ENCODE assay signal across 19 mouse cellular contexts in genomic region chr8:102725496-102725895, GRCm38 (mm10). TPM values are rescaled to one million over a fixed set of nuclear protein-coding genes. Genes with fewer than 3 reads are reported as not detected.
DNase-seq lines count a peak whose midpoint lies in the region; ATAC-seq and TF ChIP-seq lines count a peak whose summit lies in the region.
"Had no signal": no experiment of that assay in that cellular context is flagged by ENCODE, and none has a peak within 500 bp of the region (broad histone marks: within the 10 kb centered on the region; RNA-seq: fewer than 3 reads in every experiment).

No protein-coding gene starts in this region.

- no peak overlapping the region; the same call in 1 of the 2 replicates for H3K27ac ChIP-seq in hindbrain, postnatal 0 days
- H3K27ac ChIP-seq in hindbrain, embryonic 10.5 days = no peak overlapping the region
- peak overlapping the region; percentile 63 for H3K27ac ChIP-seq in forebrain, embryonic 13.5 days
- H3K27ac ChIP-seq: embryonic facial prominence, embryonic 13.5 days; hindbrain, embryonic 13.5 days; limb, embryonic 13.5 days; liver, embryonic 14.5 days had no signal

- no peak overlapping the region for H3K9ac ChIP-seq in hindbrain, postnatal 0 days (replicated peaks; ENCODE audit: low read length)
- H3K9ac ChIP-seq in forebrain, embryonic 13.5 days = no peak overlapping the region
- H3K9ac ChIP-seq: embryonic facial prominence, embryonic 13.5 days; hindbrain, embryonic 13.5 days; limb, embryonic 13.5 days; liver, embryonic 14.5 days had no signal

- WGBS in hindbrain, postnatal 0 days = 37% methylated on average over 3 of the region's 3 CpGs
- 76% methylated on average over 3 of the region's 3 CpGs for WGBS in hindbrain, embryonic 10.5 days
- 59% methylated on average over 3 of the region's 3 CpGs for WGBS in forebrain, embryonic 13.5 days

- H3K27me3 ChIP-seq in hindbrain, postnatal 0 days (ENCODE audit: insufficient read depth, low read length) = no peaks in the 10 kb centered on the region
- peaks cover 37% of the 10 kb centered on the region for H3K27me3 ChIP-seq in hindbrain, embryonic 10.5 days (ENCODE audit: insufficient read depth, poor library complexity, severe bottlenecking)
- no peaks in the 10 kb centered on the region for H3K27me3 ChIP-seq in forebrain, embryonic 13.5 days
- H3K27me3 ChIP-seq: embryonic facial prominence, embryonic 13.5 days; hindbrain, embryonic 13.5 days; limb, embryonic 13.5 days had no signal

- no peaks in the 10 kb centered on the region for H3K4me1 ChIP-seq in hindbrain, postnatal 0 days (ENCODE audit: insufficient read depth, low read length)
- H3K4me1 ChIP-seq in hindbrain, embryonic 10.5 days (replicated peaks) = peaks cover 35% of the 10 kb centered on the region
- H3K4me1 ChIP-seq in forebrain, embryonic 13.5 days = peaks cover 18% of the 10 kb centered on the region
- H3K4me1 ChIP-seq: limb, embryonic 13.5 days had no signal

- intact Hi-C loops in heart, postnatal 25 days (cut with DNase I) = no loop called here

- no peak overlapping the region for H3K4me2 ChIP-seq in hindbrain, postnatal 0 days (ENCODE audit: low read depth, low read length)
- H3K4me2 ChIP-seq in forebrain, embryonic 13.5 days = no peak overlapping the region
- H3K4me2 ChIP-seq: embryonic facial prominence, embryonic 13.5 days; limb, embryonic 13.5 days had no signal

- peak; percentile 66; the same call in 1 of the 2 replicates for ATAC-seq in hindbrain, postnatal 0 days
- ATAC-seq in forebrain, embryonic 13.5 days = peak; percentile 81
- ATAC-seq: activated CD4-positive, CD25-positive, alpha-beta regulatory T cell, adult 4 months had no signal

- DNase-seq in hindbrain, postnatal 0 days (ENCODE audit: low spot score) = peak; percentile 54
- no peak for DNase-seq in hindbrain, embryonic 10.5 days (ENCODE audit: low spot score)
- peak; percentile 63 for DNase-seq in brain, adult 2 months (ENCODE audit: low read depth, low spot score)
- DNase-seq in layer of hippocampus, adult 9-10 months (ENCODE audit: low spot score) = peak; percentile 37
- DNase-seq in heart, postnatal 25 days (ENCODE audit: low spot score) = no peak
- DNase-seq in spleen, postnatal 4 days (ENCODE audit: low spot score in 2 of 2) = no peak
- DNase-seq: adrenal gland, postnatal 25 days; cerebellum, adult 9-10 months; gastrocnemius, postnatal 14 days; kidney, adult 11 months; kidney, postnatal 10 days; midbrain, embryonic 14.5 days; thymus, adult 2 months had no signal

- no peaks in the 10 kb centered on the region for H3K9me3 ChIP-seq in hindbrain, postnatal 0 days (ENCODE audit: low read length)
- no peaks in the 10 kb centered on the region for H3K9me3 ChIP-seq in hindbrain, embryonic 10.5 days
- no peaks in the 10 kb centered on the region for H3K9me3 ChIP-seq in forebrain, embryonic 13.5 days (replicated peaks)
- H3K9me3 ChIP-seq: embryonic facial prominence, embryonic 13.5 days; hindbrain, embryonic 13.5 days; limb, embryonic 13.5 days had no signal

- H3K4me3 ChIP-seq in hindbrain, postnatal 0 days (ENCODE audit: low read length) = no peak overlapping the region
- no peak overlapping the region for H3K4me3 ChIP-seq in hindbrain, embryonic 10.5 days
- no peak overlapping the region for H3K4me3 ChIP-seq in forebrain, embryonic 13.5 days
- H3K4me3 ChIP-seq: embryonic facial prominence, embryonic 13.5 days; hindbrain, embryonic 13.5 days; limb, embryonic 13.5 days had no signal

- no peak for TF ChIP-seq CTCF in hindbrain, postnatal 0 days (IDR thresholded peaks at IDR 0.05; ENCODE audit: low read depth)

- H3K36me3 ChIP-seq in hindbrain, postnatal 0 days (ENCODE audit: insufficient read depth, low read length) = no peaks in the 10 kb centered on the region
- H3K36me3 ChIP-seq in hindbrain, embryonic 10.5 days = no peaks in the 10 kb centered on the region
- no peaks in the 10 kb centered on the region for H3K36me3 ChIP-seq in forebrain, embryonic 13.5 days (ENCODE audit: poor library complexity, severe bottlenecking)
- H3K36me3 ChIP-seq: hindbrain, embryonic 13.5 days had no signal

RNA-seq across cellular contexts. Expression of gene Cdh11, which starts 59.9 kb away (rescaled TPM):
- 54.1 and 55.7 TPM in 2 replicates for total RNA-seq in hindbrain, postnatal 0 days (2014; rRNA removed)
- polyA plus RNA-seq in hindbrain, postnatal 0 days (2015; fragmentation: Nextera tagmentation; extraction: Ambion mirVana) = 28.2 and 30.5 TPM in 2 replicates
- 67.4 and 68.2 TPM in 2 replicates for polyA plus RNA-seq in hindbrain, embryonic 10.5 days (2016; fragmentation: Nextera tagmentation; extraction: Ambion mirVana)
- 23.7 and 24.1 TPM in 2 replicates for polyA plus RNA-seq in forebrain, embryonic 13.5 days (2015; fragmentation: Nextera tagmentation; extraction: Ambion mirVana)
- total RNA-seq in heart, postnatal 25 days (2021) = 10 to 100 TPM; 16.2 to 19.5 TPM

Comparison
In these comparisons a context has a peak if more than half of its experiments do, and no peak if none do; other contexts are left out.
1. DNase-seq: peak in hindbrain, postnatal 0 days (single experiment), brain, adult 2 months (single experiment) and layer of hippocampus, adult 9-10 months (single experiment); none in hindbrain, embryonic 10.5 days (single experiment), heart, postnatal 25 days (single experiment) and spleen, postnatal 4 days (0 of 2).